Mouse (Mus musculus): Measurements from ENCODE around the gene Tmem119. TPM values are rescaled to one million over a fixed set of nuclear protein-coding genes. Genes with fewer than 3 reads are reported as not detected.
"Not testable (repeated sequence)": the region's sequence is repeated elsewhere in the genome, so short reads cannot be mapped to it uniquely, and the experiment has no call there.

Gene Tmem119
- total RNA-seq, 2 experiments from 2014 or later, result 18.4 to 23.9 TPM

DNA sequence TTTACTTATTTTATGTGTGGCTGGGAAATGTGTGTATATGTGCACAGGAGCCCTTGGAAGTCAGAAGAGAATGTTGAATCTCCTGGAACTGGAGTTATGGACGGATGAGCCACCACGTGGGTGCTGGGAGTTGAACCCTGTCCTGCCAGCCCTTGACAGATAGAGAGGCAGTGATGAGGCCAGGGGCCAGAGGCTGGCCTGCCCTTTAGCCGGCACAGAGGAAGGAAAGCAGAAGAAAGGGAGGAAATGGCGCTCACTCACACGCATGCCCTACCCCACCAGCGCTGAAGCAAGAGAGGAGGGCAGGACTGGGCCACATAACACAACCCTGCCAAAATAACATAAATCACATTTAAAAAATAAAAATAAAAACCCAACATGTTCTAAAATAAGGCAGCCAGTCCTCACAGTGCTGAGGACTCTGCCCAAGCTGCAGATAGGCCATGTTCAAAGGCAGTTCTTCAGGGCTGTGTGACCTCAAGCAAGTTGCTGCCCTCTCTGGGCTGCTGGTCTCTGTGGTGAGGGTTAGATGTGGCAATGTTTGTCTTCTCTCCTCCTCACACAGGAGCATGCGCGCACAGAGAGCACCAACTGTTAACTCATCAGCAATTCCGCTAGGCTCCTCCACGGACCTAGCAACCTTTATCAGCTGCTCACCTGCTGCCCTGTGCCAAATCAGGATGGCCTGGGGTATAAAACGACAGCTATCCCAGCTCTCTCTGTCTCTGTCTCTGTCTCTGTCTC lies 9.7 kb downstream of the Tmem119 start:
- DNase-seq (ENCODE audit: extremely low spot score in 1 of 2, low spot score in 1 of 2), result no peak

DNA sequence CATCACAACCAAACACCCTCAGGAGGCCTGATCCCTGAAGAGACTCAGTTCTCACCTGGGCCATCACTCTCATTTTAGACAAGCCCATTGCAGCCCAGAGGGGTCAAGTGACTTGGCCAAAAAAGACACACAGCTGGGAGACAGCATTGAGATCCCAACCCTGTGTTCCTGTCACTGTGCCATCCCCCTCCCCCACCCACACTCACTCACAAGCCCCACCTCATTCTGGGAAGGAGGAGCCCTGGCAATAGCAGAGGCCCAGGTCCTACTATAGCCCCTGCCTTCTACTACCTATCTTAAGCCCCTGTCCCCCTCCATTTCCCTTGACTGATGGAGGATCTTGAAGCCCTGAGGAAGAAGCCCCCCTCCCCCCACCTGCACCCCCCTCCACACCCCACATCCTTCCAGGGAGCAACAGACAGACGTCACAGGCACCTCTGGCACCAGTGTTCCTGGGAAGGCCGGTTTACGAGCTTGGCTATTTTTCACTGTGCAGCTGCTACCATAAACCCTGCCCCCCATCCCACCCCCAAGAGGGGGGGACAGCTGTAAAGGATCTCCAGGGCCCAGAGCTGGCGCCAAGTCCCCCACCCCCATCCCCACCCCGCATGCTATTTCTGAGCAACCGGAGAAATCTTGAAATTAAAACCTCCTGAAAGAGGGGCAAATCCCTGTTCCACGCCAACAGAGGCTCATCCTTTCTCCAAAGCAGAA lies 11.1 kb downstream of the Tmem119 start:
- DNase-seq (ENCODE audit: extremely low spot score in 1 of 2, low spot score in 1 of 2), result no peak

DNA sequence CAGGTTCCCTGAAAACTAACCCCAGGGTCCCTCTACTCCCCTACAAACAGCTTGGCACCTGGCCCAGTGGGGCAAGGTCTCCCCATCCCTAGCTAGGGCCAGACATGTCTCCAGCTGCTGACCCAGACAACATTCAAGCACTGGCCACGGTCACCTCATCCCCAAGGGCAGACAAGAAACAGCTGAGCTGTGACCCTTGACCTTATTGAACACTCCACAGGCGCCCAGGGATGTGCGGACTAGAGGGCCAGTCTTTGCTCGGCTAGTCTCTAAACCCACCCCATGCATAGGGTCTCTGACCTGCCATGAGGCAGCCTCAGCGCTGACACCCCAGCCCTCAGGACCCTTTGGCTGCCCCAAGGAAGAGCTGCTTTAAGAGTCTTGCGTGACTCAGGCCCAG lies 11.7 kb downstream of the Tmem119 start:
- no peak for DNase-seq (ENCODE audit: extremely low spot score in 1 of 2, low spot score in 1 of 2)

DNA sequence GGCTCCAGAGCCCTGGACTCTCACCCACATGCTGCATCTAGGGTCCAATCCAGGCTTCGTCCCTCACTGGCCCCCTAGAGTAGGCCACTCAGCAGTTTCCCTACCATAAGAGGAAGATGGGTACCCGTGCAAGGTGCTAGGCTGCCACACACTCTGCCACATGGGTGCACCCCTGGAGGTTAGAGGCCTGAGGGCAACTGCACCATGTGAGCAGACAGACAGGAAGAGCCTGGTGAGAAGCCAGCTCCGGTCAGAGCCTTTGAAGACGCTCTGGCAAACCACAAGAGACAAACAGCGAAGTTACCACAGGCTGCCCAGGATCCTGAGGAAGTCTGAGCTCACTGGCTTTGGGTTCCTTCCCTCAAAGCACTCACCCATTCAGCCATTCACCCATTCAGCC lies 13.3 kb downstream of the Tmem119 start:
- DNase-seq (ENCODE audit: extremely low spot score in 1 of 2, low spot score in 1 of 2), result no peak

DNA sequence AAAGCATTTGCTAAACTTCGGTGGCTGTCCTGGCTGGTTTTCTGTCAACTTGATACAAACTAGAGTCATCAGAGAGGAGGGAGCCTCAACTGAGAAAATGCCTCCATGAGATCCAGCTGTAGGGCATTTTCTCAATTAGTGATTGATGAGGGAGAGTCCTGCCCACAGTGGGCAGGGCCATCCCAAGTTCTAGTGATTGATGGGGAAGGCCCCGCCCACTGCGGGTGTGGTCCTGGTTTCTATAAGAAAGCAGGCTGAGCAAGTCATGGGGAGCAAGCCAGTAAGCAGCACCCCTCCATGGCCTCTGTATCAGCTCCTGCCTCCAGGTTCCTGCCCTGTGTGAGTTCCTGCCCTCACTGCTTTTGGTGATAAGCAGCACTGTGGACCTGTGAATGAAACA lies 16.2 kb downstream of the Tmem119 start:
- DNase-seq (ENCODE audit: extremely low spot score in 1 of 2, low spot score in 1 of 2), result not testable (repeated sequence)

DNA sequence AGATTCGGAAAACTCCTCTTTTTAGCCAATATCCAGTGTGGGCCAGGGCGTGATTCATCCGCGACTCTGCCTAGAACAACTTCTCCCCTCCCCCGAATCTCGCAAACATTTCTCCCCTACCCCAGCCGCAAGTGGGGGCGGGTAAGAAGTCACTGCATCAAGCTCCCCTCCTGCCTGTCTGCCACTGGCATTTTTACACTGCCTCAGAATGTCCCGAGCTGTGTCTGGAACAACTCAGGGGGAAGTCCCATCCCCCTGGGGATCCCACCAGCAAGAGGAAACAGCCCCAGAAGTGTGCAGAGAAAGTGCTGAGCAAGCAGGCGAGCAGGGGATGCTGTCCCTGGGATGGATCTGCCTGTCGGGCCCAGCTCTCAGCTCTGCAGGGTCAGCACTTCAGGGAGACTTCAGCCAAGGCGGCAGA lies 16.7 kb downstream of the Tmem119 start:
- no peak for DNase-seq (ENCODE audit: extremely low spot score in 1 of 2, low spot score in 1 of 2)

DNA sequence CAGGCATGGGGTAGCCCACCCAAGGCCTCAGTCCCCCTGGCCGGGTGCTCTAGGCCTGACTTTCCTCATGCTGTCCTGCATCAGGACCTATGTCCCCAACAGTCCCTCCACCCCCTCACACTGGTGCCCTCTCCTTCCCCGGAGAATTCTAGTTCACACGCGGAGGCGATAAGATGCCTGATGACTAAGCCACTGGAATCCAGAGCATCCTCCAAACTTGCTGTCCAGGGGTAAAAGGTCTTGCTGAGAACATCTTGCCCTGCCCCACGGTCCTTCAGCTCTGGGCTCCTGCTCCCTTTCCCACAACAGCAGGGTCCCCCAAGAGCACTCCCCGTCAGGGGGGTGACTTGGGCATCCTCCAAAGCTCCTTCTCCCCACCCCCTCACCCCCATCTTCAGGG lies 17.7 kb downstream of the Tmem119 start:
- DNase-seq (ENCODE audit: extremely low spot score in 1 of 2, low spot score in 1 of 2), result no peak

DNA sequence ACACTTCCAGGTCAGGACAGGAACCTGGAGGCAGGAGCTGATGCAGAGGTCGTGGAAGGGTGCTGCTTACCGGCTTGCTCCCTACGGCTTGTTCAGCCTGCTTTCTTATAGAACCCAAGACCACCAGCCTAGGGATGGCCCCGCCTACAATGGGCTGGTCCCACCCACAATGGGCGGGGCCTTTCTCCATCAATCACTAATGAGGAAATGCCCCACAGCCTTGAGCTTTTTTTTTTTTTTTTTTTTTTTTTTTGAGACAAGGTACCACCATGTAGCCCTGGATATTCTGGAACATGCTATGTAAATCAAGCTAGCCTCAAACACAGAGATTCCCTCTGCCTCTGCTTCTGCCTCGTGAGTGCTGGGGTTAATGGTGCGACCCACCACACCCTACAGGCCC lies 18.4 kb downstream of the Tmem119 start:
- no peak for DNase-seq (ENCODE audit: extremely low spot score in 1 of 2, low spot score in 1 of 2)

DNA sequence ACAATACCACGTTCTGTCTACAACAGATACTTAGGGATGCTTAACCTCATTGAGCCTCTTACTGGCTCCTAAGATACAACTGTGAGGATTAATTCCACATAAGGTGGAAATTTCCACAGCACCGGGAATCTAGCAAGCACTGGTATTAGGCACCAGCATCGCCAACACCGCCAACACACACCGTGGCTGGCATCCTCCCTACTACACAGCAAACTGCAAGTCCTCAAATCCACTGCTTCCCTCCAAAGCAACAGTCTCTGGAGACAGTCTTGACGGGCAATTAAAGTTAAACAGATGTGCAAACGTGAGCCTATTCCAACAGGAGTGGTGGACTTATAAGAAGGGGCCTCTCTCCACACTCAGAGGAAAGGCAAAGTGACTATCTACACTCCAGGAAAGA lies 19.1 kb downstream of the Tmem119 start:
- DNase-seq (ENCODE audit: extremely low spot score in 1 of 2, low spot score in 1 of 2), result no peak

DNA sequence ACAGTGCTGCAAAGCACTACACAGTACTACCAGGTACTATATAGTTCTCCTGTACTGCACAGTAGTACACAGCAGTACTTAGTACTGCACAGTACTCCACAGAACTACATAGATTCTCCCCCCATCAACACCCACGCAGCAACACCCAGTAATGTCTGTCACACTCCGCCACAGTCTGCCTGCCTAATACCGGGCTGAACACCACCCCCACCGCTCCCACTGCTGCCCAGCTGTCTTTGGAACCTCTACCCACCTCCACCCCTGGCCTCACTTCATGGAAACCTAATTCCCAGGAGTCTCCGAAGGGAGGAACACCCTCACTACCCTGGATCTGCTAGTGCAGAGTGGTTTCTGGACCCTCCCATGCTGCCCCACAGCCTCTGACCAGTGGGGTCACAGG lies 19.6 kb downstream of the Tmem119 start:
- no peak for DNase-seq (ENCODE audit: extremely low spot score in 1 of 2, low spot score in 1 of 2)

DNA sequence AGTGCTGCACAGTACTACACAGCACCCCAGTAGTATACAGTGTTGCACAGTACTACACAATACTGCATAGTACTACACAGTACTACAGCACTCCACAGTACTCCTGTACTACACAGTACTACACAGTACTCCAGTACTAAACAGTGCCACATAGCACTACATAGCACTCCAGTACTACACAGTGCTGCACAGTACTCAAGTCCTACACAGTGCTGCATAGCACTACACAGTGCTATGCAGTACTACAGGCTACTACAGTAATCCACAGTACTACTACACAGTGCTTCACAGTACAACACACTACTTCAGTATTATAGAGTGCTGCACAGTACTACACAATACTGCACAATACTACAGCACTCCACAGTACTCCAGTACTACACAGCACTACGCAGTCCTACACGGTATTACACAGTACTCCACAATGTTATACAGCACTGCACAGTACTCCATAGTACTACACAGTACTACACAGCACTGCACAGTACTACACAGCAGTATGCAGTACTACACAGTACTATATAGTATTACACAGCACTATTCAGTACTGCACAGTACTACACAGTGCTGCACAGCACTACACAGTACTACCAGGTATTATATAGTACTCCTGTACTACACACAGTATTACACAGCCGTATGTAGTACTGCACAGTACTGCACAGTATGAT lies 20.1 kb downstream of the Tmem119 start:
- DNase-seq (ENCODE audit: extremely low spot score in 1 of 2, low spot score in 1 of 2), result no peak

DNA sequence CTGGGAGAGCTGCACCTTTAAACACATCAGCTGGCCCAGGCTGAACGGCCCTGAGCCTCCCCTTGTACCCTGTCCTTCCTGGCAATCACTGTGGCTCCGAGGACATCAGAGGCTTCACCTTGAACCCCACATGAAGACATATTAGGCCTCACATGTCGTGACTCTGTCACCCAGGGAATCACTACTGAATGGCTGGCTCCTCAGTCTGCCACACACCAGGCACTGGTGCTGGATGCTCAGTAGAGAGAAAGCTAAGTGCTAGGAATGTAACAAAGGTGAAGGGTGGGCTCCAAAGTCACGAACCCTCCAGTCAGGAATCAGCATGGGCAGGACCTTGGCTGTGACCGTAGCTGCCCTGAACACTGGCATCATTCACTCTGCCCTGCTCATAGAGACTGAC lies 20.7 kb downstream of the Tmem119 start:
- no peak for DNase-seq (ENCODE audit: extremely low spot score in 1 of 2, low spot score in 1 of 2)

DNA sequence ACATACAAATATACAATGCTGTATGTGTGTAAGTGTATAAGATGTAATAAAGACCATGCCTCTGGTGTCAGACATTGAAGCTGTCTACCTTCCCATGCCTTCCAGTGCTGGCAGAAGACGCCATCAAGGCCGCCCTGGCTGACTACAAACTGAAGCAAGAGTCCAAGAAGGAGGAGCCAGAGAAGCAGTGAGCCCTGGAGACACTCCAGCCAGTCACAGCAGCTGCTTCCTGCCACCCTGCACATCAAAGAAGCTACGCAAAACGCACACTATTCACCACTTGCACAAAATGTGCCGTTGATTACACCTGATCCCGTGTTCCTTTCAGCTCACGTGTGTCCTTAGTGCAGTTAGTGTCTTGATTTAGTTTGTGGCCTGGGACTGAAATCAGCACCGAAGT lies 22.6 kb downstream of the Tmem119 start:
- not testable (repeated sequence) for DNase-seq (ENCODE audit: extremely low spot score in 1 of 2, low spot score in 1 of 2)

DNA sequence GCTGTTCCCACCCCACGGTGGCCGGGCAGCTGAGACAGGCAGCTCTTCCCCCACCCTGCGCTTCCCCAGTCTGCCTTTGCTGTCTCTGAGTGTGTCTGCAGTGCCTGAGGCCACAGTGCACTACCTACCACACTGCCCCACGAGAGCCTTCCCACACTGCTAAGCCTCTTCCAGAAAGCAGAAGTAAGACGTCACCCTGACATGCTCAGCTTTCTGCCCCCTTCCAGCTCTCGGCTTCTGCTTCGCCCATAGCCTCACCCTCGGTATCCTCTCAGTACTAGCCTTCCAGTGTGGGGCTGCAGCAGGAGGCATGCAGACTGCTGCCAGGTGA lies 23.5 kb downstream of the Tmem119 start:
- no peak for DNase-seq (ENCODE audit: extremely low spot score in 1 of 2, low spot score in 1 of 2)

DNA sequence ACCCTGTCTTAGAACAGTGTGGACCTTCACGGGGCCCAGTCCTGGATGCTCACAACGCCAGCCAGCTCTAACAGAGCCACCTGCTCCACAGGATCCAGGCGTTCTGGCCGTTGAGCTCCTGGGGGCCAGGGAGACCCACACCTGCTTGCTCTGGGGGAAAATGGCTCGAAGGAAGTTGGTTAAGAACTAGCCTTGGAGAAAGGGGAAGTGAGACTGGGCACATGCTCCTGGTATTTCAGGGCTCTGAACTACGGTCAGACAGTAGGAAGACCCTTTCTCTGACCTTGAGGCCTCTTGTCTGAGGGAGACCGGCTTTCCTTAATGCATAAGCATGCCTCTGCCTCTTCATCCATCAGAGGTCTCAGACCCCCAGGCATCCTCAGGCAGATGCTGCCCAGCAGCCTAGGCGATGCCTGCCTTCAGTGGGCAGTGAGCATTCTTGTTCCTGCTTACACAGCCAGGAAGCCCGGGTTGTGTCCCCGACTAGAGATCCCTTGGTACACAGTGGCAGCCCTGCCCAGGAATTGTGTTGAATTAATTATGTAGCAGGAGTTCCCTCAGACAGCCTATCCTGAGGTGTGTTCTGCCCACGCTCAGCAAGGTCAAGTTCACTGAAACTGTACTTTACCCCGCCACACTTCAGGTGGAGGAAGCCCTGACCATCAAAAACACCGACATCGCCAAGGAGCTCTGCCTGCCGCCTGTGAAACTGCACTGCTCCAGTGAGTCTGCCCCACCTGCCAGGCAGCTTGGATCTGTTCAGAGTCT lies 24.0 kb downstream of the Tmem119 start:
- no peak for DNase-seq (ENCODE audit: extremely low spot score in 1 of 2, low spot score in 1 of 2)

DNA sequence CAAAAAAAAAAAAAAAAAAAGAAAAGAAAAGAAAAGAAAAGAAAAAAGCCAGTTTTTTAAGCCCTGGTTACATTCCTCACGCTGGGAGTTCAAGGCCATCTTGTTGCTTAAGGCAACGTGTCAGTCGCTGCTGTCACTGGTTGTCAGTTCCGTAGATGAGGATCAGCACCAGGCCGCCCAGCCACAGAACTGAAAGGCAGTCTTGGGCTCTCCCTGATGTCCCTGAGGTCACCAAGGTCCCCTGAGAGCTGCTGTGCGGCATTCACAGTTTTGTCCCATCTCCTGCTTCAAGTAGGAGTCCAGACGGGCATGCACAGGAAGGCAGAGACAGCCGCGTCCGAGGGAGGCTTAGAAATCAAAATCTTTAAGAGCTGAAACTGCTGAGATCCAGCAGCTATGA lies 24.7 kb downstream of the Tmem119 start:
- DNase-seq (ENCODE audit: extremely low spot score in 1 of 2, low spot score in 1 of 2), result no peak

DNA sequence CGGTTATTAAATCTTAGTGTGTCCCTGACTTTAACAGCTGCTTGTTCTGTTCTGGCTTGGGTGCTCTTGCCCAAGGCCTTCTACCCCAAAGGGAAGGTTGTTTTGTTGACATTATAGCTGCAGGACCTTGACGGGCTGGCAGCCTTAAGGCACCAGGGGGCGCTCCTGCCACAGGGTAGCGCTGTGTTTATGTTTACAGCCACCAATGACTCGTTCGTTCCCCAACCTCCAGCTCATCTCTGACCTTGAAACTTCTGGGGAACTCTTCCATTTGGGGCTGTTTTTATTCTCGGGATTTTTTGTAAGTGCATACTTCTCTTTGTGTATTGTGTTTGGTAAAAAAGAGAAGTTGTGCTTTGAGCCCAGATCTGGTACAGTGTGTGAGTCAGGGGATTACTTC lies 26.7 kb downstream of the Tmem119 start:
- peak; percentile 78 to 93 for DNase-seq (ENCODE audit: extremely low spot score in 1 of 2, low spot score in 1 of 2)

DNA sequence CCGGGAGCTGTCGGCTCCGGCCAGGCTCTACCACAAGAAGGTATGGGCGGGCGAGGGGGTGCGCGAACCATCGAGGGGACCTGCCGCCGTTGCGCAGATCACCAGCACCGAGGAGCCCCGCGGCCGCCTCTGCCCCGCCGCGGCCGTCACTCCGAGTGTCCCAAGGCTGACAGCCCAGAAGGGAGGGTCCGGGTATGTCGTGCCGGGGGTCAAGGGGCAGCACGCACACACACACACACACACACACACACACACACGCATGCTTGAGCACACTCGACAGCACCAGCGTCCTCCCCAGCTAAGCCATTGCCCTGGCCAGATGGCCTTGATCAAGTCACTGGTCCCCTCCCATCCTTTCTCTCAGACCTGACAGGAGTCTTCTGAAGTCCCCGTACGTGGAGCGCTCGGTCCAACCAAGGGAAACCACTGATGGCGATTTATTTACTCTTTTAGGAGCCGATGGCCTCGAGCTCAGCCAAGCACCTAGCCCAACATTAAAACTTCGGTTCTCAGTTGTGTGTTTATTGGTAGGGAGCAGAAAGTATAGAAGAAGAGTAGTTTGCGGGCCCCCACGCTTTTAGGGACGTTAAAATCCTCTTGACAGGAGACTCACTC lies 27.3 kb downstream of the Tmem119 start:
- no peak for DNase-seq (ENCODE audit: extremely low spot score in 1 of 2, low spot score in 1 of 2)

DNA sequence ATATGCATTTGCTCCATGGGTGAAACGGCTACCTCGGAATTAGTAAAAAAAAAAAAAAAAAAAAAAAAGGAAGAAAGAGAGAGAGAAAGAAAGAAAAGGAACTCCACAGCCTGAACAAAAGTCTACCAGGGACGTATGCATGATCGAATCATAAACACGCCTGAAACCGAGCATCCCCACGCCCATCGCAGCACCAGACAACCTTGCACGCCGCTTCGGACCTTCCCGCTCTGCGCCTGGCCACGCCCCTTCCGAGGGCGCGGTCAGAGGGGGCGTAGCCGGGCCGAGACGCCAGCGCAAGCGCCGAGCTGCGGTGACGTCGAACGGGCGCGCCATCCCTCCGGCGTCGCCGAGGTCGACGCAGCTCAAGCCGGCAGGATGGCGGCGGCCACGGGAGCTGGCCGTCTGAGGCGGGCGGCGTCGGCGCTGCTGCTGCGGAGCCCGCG lies 27.8 kb downstream of the Tmem119 start, which contains the start of the genes Sart3 and Iscu:
Sart3 (minus strand) TSS at position 61 of the 446 bp plus-strand sequence.
Iscu (plus strand) TSS at position 299 of the 446 bp plus-strand sequence.
- DNase-seq (ENCODE audit: extremely low spot score in 1 of 2, low spot score in 1 of 2), result peak; percentile 86 to 91

Data from layer of hippocampus, postnatal 25 days (tissue).